ENCODE assay signal across 9 mouse cellular contexts in the genomic region with DNA sequence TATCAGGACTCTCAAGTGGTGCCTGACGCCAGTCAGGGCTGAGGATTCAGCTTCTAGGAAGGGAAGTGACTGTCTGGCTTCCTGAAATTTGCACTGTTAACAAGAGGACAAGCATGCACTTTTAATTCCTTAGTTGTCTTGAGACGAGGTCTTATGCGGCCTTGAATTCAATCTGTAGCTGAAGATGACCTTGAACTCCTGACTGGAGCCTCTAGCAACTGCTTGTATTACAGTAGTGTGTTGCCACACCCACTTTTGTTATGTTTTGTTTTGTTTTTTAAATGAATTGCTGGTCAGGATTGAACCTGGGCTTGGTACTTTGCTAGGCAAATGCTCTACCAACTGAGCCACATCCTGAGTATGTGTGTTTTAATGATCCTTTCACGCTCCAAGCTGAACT. TPM values are rescaled to one million over a fixed set of nuclear protein-coding genes. Genes with fewer than 3 reads are reported as not detected.
A peak's percentile ranks its signal among the peaks of the same experiment; 100 is the strongest.
DNase-seq lines count a peak whose midpoint lies in the region; ATAC-seq and TF ChIP-seq lines count a peak whose summit lies in the region.
"Had no signal": no experiment of that assay in that cellular context is flagged by ENCODE, and none has a peak within 500 bp of the region (broad histone marks: within the 10 kb centered on the region; RNA-seq: fewer than 3 reads in every experiment).

No protein-coding gene starts in this region.

- TF ChIP-seq EP300 in MEL (IDR thresholded peaks at IDR 0.05; ENCODE audit: low read depth in 1 of 2, low read length in 2 of 2) = no peak

- H3K79me2 ChIP-seq in MEL (ENCODE audit: control insufficient read depth, insufficient read depth, low read length, poor library complexity) = no peaks in the 10 kb centered on the region; the same call in 1 of the 2 replicates

- H3K27ac ChIP-seq in heart, embryonic 16.5 days (ENCODE audit: low read length) = peak overlapping the region; percentile 92
- no peak overlapping the region for H3K27ac ChIP-seq in MEL (ENCODE audit: control insufficient read depth, low read depth, low read length)
- no peak overlapping the region for H3K27ac ChIP-seq in forebrain, embryonic 16.5 days (ENCODE audit: low read length)
- no peak overlapping the region for H3K27ac ChIP-seq in liver, embryonic 16.5 days (ENCODE audit: low read length)

- no peak for TF ChIP-seq POLR2A in MEL (IDR thresholded peaks at IDR 0.05; ENCODE audit: control insufficient read depth in 1 of 2, insufficient read depth in 1 of 2, low read depth in 1 of 2, low read length in 2 of 2, poor library complexity in 1 of 2)

- no peaks in the 10 kb centered on the region for H3K36me3 ChIP-seq in heart, embryonic 16.5 days (ENCODE audit: control insufficient read depth, insufficient read depth)
- no peaks in the 10 kb centered on the region for H3K36me3 ChIP-seq in MEL (ENCODE audit: control insufficient read depth in 1 of 2, insufficient read depth in 2 of 2, low read length in 2 of 2)
- no peaks in the 10 kb centered on the region for H3K36me3 ChIP-seq in forebrain, embryonic 16.5 days (ENCODE audit: control insufficient read depth, insufficient read depth)
- H3K36me3 ChIP-seq in liver, embryonic 16.5 days (ENCODE audit: control insufficient read depth, insufficient read depth) = no peaks in the 10 kb centered on the region

- peak overlapping the region; percentile 91 for H3K9ac ChIP-seq in heart, embryonic 16.5 days (ENCODE audit: low read length)
- no peak overlapping the region for H3K9ac ChIP-seq in MEL (ENCODE audit: control insufficient read depth, low read depth, low read length, poor library complexity, severe bottlenecking)
- peak overlapping the region; percentile 61; the same call in 1 of the 2 replicates for H3K9ac ChIP-seq in forebrain, embryonic 16.5 days (replicated peaks; ENCODE audit: low read depth, low read length)
- no peak overlapping the region for H3K9ac ChIP-seq in liver, embryonic 16.5 days (ENCODE audit: low read depth, low read length)

- ATAC-seq in heart, embryonic 16.5 days (replicated peaks; ENCODE audit: extremely low read depth, insufficient read depth, low FRiP score) = no peak
- ATAC-seq in forebrain, embryonic 16.5 days = no peak
- no peak for ATAC-seq in liver, embryonic 16.5 days (ENCODE audit: low read depth)

- TF ChIP-seq CTCF in MEL (IDR thresholded peaks at IDR 0.05 in 2 of 3, conservative IDR thresholded peaks at IDR 0.05 in 1 of 3; ENCODE audit: control insufficient read depth in 1 of 3, insufficient read depth in 1 of 3, low read depth in 2 of 3, low read length in 3 of 3, poor library complexity in 1 of 3, severe bottlenecking in 1 of 3) = no peak

- no peaks in the 10 kb centered on the region for H3K9me3 ChIP-seq in heart, embryonic 16.5 days (replicated peaks; ENCODE audit: control insufficient read depth, low read length)
- no peaks in the 10 kb centered on the region for H3K9me3 ChIP-seq in MEL (replicated peaks; ENCODE audit: insufficient read depth, low read length)
- no peaks in the 10 kb centered on the region for H3K9me3 ChIP-seq in forebrain, embryonic 16.5 days (ENCODE audit: control insufficient read depth, low read length)
- no peaks in the 10 kb centered on the region for H3K9me3 ChIP-seq in liver, embryonic 16.5 days (replicated peaks; ENCODE audit: control insufficient read depth, low read length)

- no peak for DNase-seq in heart, postnatal 25 days (ENCODE audit: low spot score)
- DNase-seq in MEL (ENCODE audit: low read depth, low spot score) = peak; percentile 7
- no peak for DNase-seq in adrenal gland, postnatal 4 days (ENCODE audit: low spot score in 2 of 2)
- DNase-seq in left cerebral cortex, postnatal 4 days = no peak
- DNase-seq in thymus, postnatal 4 days = no peak
- DNase-seq: layer of hippocampus, postnatal 36 days had no signal

- intact Hi-C loops in heart, postnatal 25 days (cut with DNase I) = no loop called here
- intact Hi-C loops in left cerebral cortex, postnatal 4 days (cut with DNase I) = no loop called here

- H3K27me3 ChIP-seq in heart, embryonic 16.5 days (ENCODE audit: control insufficient read depth, insufficient read depth, low read length) = no peaks in the 10 kb centered on the region
- H3K27me3 ChIP-seq in MEL (ENCODE audit: control insufficient read depth in 1 of 2, insufficient read depth in 2 of 2, low read length in 2 of 2) = no peaks in the 10 kb centered on the region
- H3K27me3 ChIP-seq in forebrain, embryonic 16.5 days (replicated peaks; ENCODE audit: control insufficient read depth, insufficient read depth, low read length) = no peaks in the 10 kb centered on the region
- H3K27me3 ChIP-seq in liver, embryonic 16.5 days (ENCODE audit: control insufficient read depth, insufficient read depth, low read depth, low read length) = no peaks in the 10 kb centered on the region

- peaks cover 55% of the 10 kb centered on the region for H3K4me1 ChIP-seq in heart, embryonic 16.5 days (ENCODE audit: control insufficient read depth, insufficient read depth, low read length)
- H3K4me1 ChIP-seq in MEL (ENCODE audit: control insufficient read depth in 1 of 2, insufficient read depth in 2 of 2, low read length in 2 of 2) = peaks cover 0 to 7% of the 10 kb centered on the region in 2 experiments; a peak in 3 of 4 replicates
- peaks cover 18% of the 10 kb centered on the region for H3K4me1 ChIP-seq in forebrain, embryonic 16.5 days (replicated peaks; ENCODE audit: control insufficient read depth, insufficient read depth, low read length)
- H3K4me1 ChIP-seq in liver, embryonic 16.5 days (ENCODE audit: control insufficient read depth, low read depth, low read length) = peaks cover 30% of the 10 kb centered on the region

- H3K4me2 ChIP-seq in heart, embryonic 16.5 days (ENCODE audit: low read depth, low read length) = peak overlapping the region; percentile 66
- peak overlapping the region; percentile 75 for H3K4me2 ChIP-seq in forebrain, embryonic 16.5 days (ENCODE audit: low read length)
- H3K4me2 ChIP-seq in liver, embryonic 16.5 days (ENCODE audit: low read depth, low read length) = peak overlapping the region; percentile 86; the same call in 1 of the 2 replicates

- H3K4me3 ChIP-seq in heart, embryonic 16.5 days (ENCODE audit: low read length) = peak overlapping the region; percentile 81
- no peak overlapping the region for H3K4me3 ChIP-seq in MEL (ENCODE audit: control insufficient read depth in 1 of 2, insufficient read depth in 1 of 2, low read depth in 2 of 2, low read length in 2 of 2)
- H3K4me3 ChIP-seq in forebrain, embryonic 16.5 days (replicated peaks; ENCODE audit: low read length) = peak overlapping the region; percentile 59; the same call in 1 of the 2 replicates
- H3K4me3 ChIP-seq in liver, embryonic 16.5 days (ENCODE audit: low read depth, low read length) = no peak overlapping the region; the same call in 1 of the 2 replicates

- no peak for TF ChIP-seq RAD21 in MEL (IDR thresholded peaks at IDR 0.05; ENCODE audit: low read depth, low read length)

- 49% methylated on average over 4 of the region's 4 CpGs for WGBS in heart, embryonic 16.5 days
- 63% methylated on average over 4 of the region's 4 CpGs for WGBS in forebrain, embryonic 16.5 days
- 51% methylated on average over 4 of the region's 4 CpGs for WGBS in liver, embryonic 16.5 days (ENCODE audit: insufficient replicate concordance)

TF ChIP-seq in MEL, 35 proteins besides CTCF, POLR2A, EP300 and RAD21:
- TF ChIP-seq MEF2A (IDR thresholded peaks at IDR 0.05; ENCODE audit: extremely low read depth, insufficient replicate concordance, low read depth, low read length, poor library complexity, severe bottlenecking) (no peak), GATA1 (IDR thresholded peaks at IDR 0.05; ENCODE audit: low read depth, low read length) (no peak), MXI1 (IDR thresholded peaks at IDR 0.05; ENCODE audit: low read depth, low read length) (no peak), TCF12 (IDR thresholded peaks at IDR 0.05; ENCODE audit: low read depth, low read length) (no peak), ETS1 (IDR thresholded peaks at IDR 0.05; ENCODE audit: low read depth, low read length) (no peak), MAX (IDR thresholded peaks at IDR 0.05; ENCODE audit: low read length) (no peak), CHD2 (IDR thresholded peaks at IDR 0.05; ENCODE audit: low read length) (no peak)
TF ChIP-seq in MEL: peak in this region for 0.

RNA-seq across cellular contexts. Expression of a gene that starts 32.5 kb away (rescaled TPM):
- 42.1 and 46.9 TPM in 2 replicates for polyA plus RNA-seq in heart, embryonic 16.5 days (2015; fragmentation: Nextera tagmentation; extraction: Ambion mirVana)
- 100 to 1,000 TPM; 162 to 182 TPM for total RNA-seq in heart, postnatal 25 days (2021)
- total RNA-seq in MEL (2012; rRNA removed) = 3.1 and 3.5 TPM in 2 replicates
- 1 to 10 TPM in 1 of 2 experiments, not detected in 1; 6.9 TPM for polyA plus RNA-seq in MEL (2012; ENCODE audit: insufficient read depth in 1 of 2, insufficient read length in 2 of 2, low read depth in 1 of 2, low replicate concordance in 2 of 2, missing spikeins in 1 of 2)
- 13.5 and 14.9 TPM in 2 replicates for polyA plus RNA-seq in forebrain, embryonic 16.5 days (2015; fragmentation: Nextera tagmentation; extraction: Ambion mirVana)
- polyA plus RNA-seq in liver, embryonic 16.5 days (2015; fragmentation: Nextera tagmentation; extraction: Ambion mirVana) = 11.8 and 14.4 TPM in 2 replicates
- total RNA-seq in adrenal gland, postnatal 4 days (2021) = 10 to 100 TPM; 43.2 to 44.1 TPM
- 10 to 100 TPM; 12.1 to 12.3 TPM for total RNA-seq in left cerebral cortex, postnatal 4 days (2021)

Comparison
In these comparisons a context has a peak if more than half of its experiments do, and no peak if none do; other contexts are left out.
1. H3K4me3 ChIP-seq: peak in heart, embryonic 16.5 days (single experiment) and forebrain, embryonic 16.5 days (single experiment); none in MEL (0 of 2) and liver, embryonic 16.5 days (single experiment).
2. H3K9ac ChIP-seq: peak in heart, embryonic 16.5 days (single experiment) and forebrain, embryonic 16.5 days (single experiment); none in MEL (single experiment) and liver, embryonic 16.5 days (single experiment).
3. Peak in every context shown above with its lines, with median percentiles within 50 percentile points of each other: H3K4me2 ChIP-seq.